Mouse (Mus musculus): ENCODE measurements around the gene Ferd3l. TPM values are rescaled to one million over a fixed set of nuclear protein-coding genes. Genes with fewer than 3 reads are reported as not detected.

Ferd3l gene
- total RNA-seq, 2 experiments from 2014 or later, result not detected

- no peak for DNase-seq
Measured at GRCm38 (mm10) chr12:33965661-33966360, 37.6 kb downstream of the Ferd3l start.

- no peak for DNase-seq
Measured at GRCm38 (mm10) chr12:33966490-33967415, 38.5 kb downstream of the Ferd3l start.

GRCm38 (mm10) chr12:33967514-33967913 is 39.3 kb downstream of the Ferd3l start:
- DNase-seq, result no peak

GRCm38 (mm10) chr12:33968041-33968897 is 40.0 kb downstream of the Ferd3l start:
- DNase-seq, result no peak

- no peak for DNase-seq
Measured at GRCm38 (mm10) chr12:33968898-33969178, 40.6 kb downstream of the Ferd3l start.

Other genes with a start within 250 kb of the Ferd3l start
- gene Twist1, start 29.2 kb downstream of the Ferd3l start, total RNA-seq (2021), result 1 to 10 TPM; 1.4 to 1.6 TPM